Mouse (Mus musculus) bone marrow macrophage, adult 2 months (primary cell): ENCODE data around the gene Oma1.

Source experiments
- CTCF ChIP-seq: IDR thresholded peaks from 2 replicates; pipeline ENCODE4 v1.5.1; 2012; ENCODE audit warnings: low read depth, mild to moderate bottlenecking, low read length, moderate library complexity
- POLR2A ChIP-seq: IDR thresholded peaks from 2 replicates; pipeline ENCODE4 v1.6.1; 2012; ENCODE audit warnings: mild to moderate bottlenecking, low read depth, low read length, borderline replicate concordance

DNA sequence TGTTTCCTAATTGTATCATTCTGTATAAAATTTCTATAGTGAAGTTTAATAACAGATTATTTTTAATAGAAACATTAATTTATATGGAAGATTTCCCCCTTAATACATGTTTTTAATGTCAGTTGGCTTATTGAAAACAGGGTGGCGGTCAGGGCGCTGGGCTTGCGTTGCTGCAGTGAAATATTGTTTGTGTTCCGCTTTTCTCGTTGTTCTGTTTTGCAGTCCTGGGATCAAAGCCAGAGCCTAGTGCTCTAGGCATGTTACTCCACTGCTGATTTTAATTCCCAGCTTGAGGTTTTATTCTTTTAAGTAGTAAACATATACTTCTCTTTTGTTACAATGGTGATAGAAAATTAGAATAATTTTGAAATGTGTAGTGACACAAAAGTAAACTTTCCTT is 39.3 kb downstream of the Oma1 start:
- TF ChIP-seq POLR2A (no peak), CTCF (no peak)
